Mouse (Mus musculus): ENCODE results near the gene Daam2.

The Daam2 gene

DNA sequence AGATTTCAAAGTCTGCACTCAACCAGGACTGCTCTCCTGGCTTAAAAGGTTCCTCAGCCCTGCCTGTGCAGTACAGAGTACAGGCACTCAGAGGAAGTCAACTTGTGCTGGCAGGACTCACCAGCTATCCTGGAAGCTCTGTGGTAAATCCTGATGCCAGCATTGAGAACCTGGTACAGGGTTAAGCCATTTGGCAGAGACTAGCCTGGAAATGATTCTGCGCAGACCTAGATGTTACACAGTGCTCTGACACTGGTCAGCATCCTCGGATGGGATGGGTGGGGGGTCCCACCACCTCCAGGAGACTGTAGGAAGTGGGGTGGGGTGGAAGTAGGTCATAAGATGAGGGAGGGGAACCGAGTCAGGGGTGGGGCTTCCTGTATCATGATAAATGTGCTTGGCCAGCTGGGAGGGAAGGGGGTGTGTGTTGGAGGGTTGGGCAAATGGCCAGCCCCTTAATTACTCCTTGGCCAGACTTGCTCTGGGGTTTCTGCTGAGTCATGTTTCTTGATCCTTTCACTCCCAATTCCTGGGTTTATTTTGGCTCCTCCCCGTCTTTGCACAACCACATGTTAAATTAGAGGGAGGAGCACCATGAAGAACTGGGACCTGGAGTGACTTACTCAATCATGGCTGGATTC lies 132.0 kb downstream of the Daam2 start:
- no peak for DNase-seq (ENCODE audit: low spot score in 2 of 2)

DNA sequence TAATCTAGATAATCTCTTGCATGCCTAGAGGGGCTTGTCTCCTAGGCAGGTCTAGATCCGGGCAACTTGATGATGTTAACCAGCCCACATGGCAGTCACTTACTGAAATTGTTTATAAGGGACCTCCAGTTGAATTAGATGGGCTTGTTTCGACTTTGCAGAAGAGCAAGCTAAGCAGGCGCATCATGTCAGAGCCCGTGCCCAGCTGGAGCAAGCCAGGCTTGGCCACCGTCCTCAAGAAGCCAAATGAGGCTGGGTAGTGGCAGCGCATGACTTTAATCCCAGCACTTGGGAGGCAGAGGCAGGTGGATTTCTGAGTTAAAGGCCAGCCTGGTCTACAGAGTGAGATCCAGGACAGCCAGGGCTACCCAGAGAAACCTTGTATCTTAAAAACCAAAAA lies 133.0 kb downstream of the Daam2 start:
- DNase-seq (ENCODE audit: low spot score in 2 of 2): no peak

GRCm38 (mm10) chr17:49430136-49430535 lies 134.0 kb downstream of the Daam2 start:
- no peak for DNase-seq (ENCODE audit: low spot score in 2 of 2)

DNA sequence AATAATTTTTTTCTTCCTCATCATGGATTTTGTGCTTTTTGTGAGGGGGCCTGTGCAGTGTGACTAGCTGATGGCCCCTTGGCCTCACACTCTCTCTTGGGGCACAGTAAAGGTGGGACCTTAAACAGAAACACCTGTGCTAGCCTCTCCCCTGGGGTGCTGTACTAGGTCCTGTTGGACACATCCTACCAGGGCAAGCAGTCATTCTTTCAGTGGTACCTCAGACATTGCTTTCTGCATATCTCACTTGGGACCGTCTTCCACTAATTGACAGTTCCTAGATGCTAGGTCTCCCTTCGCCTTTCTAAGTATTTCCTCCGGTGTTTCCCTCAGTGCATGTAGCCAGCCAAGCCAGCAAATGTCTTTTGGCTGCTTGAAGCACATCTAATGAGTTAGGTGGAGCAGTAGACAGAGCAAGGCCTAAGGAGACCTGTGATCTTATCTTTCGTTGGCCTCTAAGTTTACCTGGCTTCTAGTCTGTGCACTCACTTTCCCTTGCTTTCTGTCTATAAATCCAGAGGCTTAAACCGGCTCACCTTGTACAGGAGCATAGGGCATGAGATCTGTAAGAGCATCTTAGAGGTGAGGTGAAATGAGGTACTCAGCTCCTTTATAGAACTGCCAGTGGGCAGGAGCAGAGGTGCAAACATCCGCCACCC lies 134.5 kb downstream of the Daam2 start:
- DNase-seq (ENCODE audit: low spot score in 2 of 2): no peak

DNA sequence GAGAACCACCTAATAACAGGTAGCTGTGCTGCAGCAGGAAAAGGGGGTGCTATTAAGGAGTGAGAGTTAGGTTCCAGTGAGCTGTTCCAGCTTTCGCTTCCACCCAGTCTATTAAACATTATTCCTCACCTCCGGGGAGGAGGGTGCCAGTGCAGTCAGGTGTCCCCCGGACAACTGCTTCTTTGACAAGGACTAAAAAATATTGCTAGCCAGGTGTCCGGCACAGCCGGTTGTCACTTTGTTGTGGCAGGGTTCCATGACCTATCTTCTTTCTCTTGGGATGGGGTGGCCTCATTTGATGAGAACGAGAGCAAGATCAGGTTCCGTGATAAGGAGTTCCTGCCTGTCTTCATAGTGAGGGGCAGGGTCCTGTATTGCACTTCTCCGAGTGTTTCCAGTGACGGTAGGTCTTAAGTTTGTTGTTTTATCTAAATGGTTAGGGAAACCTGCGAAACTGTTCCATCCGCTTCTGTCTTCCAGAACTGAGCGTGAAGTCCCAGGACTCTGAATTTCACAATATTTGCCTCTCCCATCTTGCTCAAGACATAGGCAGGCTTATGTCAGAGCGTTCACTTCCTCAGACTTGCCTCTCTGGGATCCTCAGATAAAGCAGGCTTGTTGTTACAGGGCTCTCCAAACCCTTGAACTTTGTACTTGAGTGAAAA lies 135.3 kb downstream of the Daam2 start:
- no peak for DNase-seq (ENCODE audit: low spot score in 2 of 2)

- DNase-seq (ENCODE audit: low spot score in 2 of 2): peak; percentile 77 to 95
These were observed 135.9 kb downstream of the Daam2 start, which contains the start of gene Mocs1 for GRCm38 (mm10) chr17:49428239-49428688. Gene Mocs1, plus strand, starts transcription at chr17:49428362.

- DNase-seq (ENCODE audit: low spot score in 2 of 2): no peak
These were observed 136.4 kb downstream of the Daam2 start for GRCm38 (mm10) chr17:49427631-49428238.

GRCm38 (mm10) chr17:49423872-49424271 lies 140.3 kb downstream of the Daam2 start:
- DNase-seq (ENCODE audit: low spot score in 2 of 2): no peak

DNA sequence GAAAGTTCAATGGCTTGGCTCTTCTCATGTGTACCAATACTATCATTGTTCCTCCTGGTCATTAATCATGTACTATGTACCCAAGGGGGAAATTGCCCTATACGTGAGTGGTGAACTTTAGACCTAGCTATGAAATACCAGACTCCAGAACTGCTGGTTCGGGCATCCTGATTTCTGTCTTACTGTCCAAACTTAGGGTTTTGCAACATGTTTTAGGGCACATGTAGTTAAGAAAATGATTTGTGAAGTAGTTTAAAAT lies 141.1 kb downstream of the Daam2 start:
- no peak for DNase-seq (ENCODE audit: low spot score in 2 of 2)

GRCm38 (mm10) chr17:49422286-49423066 lies 141.7 kb downstream of the Daam2 start:
- DNase-seq (ENCODE audit: low spot score in 2 of 2): no peak

GRCm38 (mm10) chr17:49419813-49420212 lies 144.3 kb downstream of the Daam2 start:
- DNase-seq (ENCODE audit: low spot score in 2 of 2): no peak

- no peak for DNase-seq (ENCODE audit: low spot score in 2 of 2)
These were observed 147.9 kb downstream of the Daam2 start for GRCm38 (mm10) chr17:49416228-49416627.

DNA sequence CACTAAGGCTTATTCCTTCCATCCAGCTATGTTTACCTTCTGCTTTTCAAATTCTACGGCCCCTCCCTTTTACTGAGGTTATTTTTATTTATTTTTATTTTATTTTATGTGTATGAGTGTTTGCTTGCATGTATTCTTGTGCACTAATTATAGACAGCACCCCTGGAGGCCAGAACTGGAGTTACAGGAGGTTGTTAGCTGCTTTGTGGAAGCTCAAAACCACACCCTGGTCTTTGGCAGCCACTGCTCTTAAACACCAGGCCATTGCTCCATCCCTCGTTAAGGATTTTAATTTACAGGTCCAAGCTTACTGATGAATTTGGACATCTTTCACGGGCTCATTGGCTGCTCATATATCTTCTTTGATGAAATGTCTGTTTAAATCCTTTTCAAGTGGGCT lies 150.6 kb downstream of the Daam2 start:
- no peak for DNase-seq (ENCODE audit: low spot score in 2 of 2)

DNA sequence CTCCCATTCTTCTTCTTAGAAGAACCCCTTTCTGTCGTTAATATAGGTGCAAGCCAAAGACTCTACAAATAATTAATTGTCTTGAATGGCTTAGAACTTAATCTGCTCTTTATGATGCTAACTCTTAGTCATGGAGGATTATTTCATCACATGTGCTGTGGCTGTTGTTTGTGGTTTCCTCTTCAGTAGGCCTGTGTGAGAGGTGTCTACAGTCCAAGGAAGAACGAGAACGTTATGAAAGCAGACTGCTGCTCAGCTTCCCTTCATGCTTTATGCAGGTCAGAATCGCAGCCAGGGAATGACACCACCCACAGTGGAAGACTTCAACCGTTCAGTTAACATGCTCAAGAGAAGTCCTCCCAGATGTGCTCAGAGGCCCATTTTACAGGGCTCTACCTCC lies 151.2 kb downstream of the Daam2 start:
- DNase-seq (ENCODE audit: low spot score in 2 of 2): no peak
